Mouse (Mus musculus): ENCODE data around the gene Ttc7b. TPM values are rescaled to one million over a fixed set of nuclear protein-coding genes. Genes with fewer than 3 reads are reported as not detected.

Ttc7b gene
- total and polyA plus RNA-seq, 3 experiments, result 11.7 to 23.7 TPM; not detected in 1

DNA sequence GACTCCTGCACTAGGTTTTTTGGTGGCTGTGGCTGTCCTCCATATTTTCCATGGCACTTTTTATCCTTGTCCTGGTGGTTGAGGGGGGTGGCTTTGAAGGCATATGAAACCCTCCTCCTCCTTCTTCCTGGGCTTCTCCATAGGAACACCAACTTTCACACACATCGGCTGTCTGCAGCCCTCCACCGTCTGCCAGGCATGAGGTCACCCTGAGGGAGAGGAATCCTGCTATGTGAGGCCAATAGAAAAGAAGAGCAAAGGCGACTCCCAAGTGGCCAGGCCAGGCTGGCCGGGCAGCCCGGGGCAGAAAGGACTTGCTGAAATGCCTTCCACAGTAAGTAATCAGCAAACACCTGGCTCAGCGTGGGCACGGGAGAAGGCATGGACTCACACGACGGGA, 8.0 kb downstream of the Ttc7b start:
- Histone ChIP-seq H3K4me3 (ENCODE audit: control insufficient read depth in 1 of 2, insufficient read depth in 1 of 2, low read depth in 2 of 2, low read length in 2 of 2) (no peak overlapping the region), H3K9me3 (replicated peaks; ENCODE audit: insufficient read depth, low read length) (no peaks in the 10 kb centered on the region), H3K27ac (ENCODE audit: control insufficient read depth, low read depth, low read length) (no peak overlapping the region), H3K9ac (ENCODE audit: control insufficient read depth, low read depth, low read length, poor library complexity, severe bottlenecking) (no peak overlapping the region), H3K27me3 (ENCODE audit: control insufficient read depth in 1 of 2, insufficient read depth in 2 of 2, low read length in 2 of 2) (no peaks in the 10 kb centered on the region), H3K36me3 (ENCODE audit: control insufficient read depth in 1 of 2, insufficient read depth in 2 of 2, low read length in 2 of 2) (peaks cover 0 to 12% of the 10 kb centered on the region in 2 experiments; a peak in 2 of 4 replicates), H3K4me1 (ENCODE audit: control insufficient read depth in 1 of 2, insufficient read depth in 2 of 2, low read length in 2 of 2) (peaks cover 0 to 14% of the 10 kb centered on the region in 2 experiments; a peak in 2 of 4 replicates), H3K79me2 (ENCODE audit: control insufficient read depth, insufficient read depth, low read length, poor library complexity) (no peaks in the 10 kb centered on the region)
- no peak for DNase-seq (ENCODE audit: low read depth, low spot score)
- TF ChIP-seq ETS1 (IDR thresholded peaks at IDR 0.05; ENCODE audit: low read depth, low read length), result no peak
- no peak for TF ChIP-seq MAX (IDR thresholded peaks at IDR 0.05; ENCODE audit: low read length)
- TF ChIP-seq MXI1 (IDR thresholded peaks at IDR 0.05; ENCODE audit: low read depth, low read length), result no peak
- no peak for TF ChIP-seq POLR2AphosphoS5 (IDR thresholded peaks at IDR 0.05; ENCODE audit: borderline replicate concordance, low read depth, low read length)
- TF ChIP-seq JUND (IDR thresholded peaks at IDR 0.05; ENCODE audit: low read depth, low read length), result no peak
- TF ChIP-seq CHD2 (IDR thresholded peaks at IDR 0.05; ENCODE audit: low read length), result no peak
- no peak for TF ChIP-seq MAFK (IDR thresholded peaks at IDR 0.05; ENCODE audit: borderline replicate concordance, low read depth, low read length)
- no peak for TF ChIP-seq MAZ (IDR thresholded peaks at IDR 0.05; ENCODE audit: low read depth, low read length)
- TF ChIP-seq NELFE (IDR thresholded peaks at IDR 0.05; ENCODE audit: low read depth, low read length), result no peak
- no peak for TF ChIP-seq MYB (IDR thresholded peaks at IDR 0.05; ENCODE audit: low read depth, low read length)
- no peak for TF ChIP-seq ELF1 (IDR thresholded peaks at IDR 0.05; ENCODE audit: low read depth, low read length)
- no peak for TF ChIP-seq ZC3H11A (IDR thresholded peaks at IDR 0.05; ENCODE audit: low read depth, low read length)
- no peak for TF ChIP-seq POLR2A (IDR thresholded peaks at IDR 0.05; ENCODE audit: control insufficient read depth in 1 of 2, insufficient read depth in 1 of 2, low read depth in 1 of 2, low read length in 2 of 2, poor library complexity in 1 of 2)

DNA sequence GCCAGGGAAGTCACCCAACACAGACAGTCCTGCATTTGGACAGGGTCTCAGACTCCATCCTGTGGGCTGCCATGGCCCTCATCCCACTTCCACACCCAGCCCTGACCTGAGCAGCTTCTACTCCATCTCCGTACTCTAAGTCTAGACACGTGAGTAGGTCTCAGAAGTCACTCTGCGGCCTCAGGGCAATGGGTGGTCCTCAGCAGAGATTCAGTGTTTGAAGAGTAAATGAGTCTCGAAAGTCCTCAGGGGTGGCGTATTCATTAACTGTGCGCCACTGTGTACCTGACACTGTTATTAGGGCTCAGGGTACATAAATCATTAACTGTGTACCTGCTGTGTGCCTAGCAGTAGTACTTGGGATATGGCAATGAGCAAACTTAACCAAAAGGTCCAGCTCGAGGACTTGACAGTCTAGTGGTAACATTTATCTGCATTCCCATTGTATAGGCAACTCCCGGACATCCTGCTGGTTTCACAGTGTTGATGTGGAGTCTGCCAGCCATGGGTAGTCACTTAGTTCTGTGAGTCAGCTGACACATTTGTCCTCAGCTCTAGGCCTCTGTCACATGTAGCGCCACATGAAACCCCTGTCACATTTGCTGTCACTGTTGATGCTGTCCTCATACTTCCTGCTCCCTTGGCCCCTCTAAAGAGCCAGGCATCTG, 10.9 kb downstream of the Ttc7b start:
- Histone ChIP-seq H3K27me3 (ENCODE audit: control insufficient read depth in 1 of 2, insufficient read depth in 2 of 2, low read length in 2 of 2) (no peaks in the 10 kb centered on the region), H3K4me1 (ENCODE audit: control insufficient read depth in 1 of 2, insufficient read depth in 2 of 2, low read length in 2 of 2) (peaks cover 5 to 20% of the 10 kb centered on the region in 2 experiments), H3K4me3 (ENCODE audit: control insufficient read depth in 1 of 2, insufficient read depth in 1 of 2, low read depth in 2 of 2, low read length in 2 of 2) (no peak overlapping the region), H3K9me3 (replicated peaks; ENCODE audit: insufficient read depth, low read length) (no peaks in the 10 kb centered on the region), H3K79me2 (ENCODE audit: control insufficient read depth, insufficient read depth, low read length, poor library complexity) (no peaks in the 10 kb centered on the region), H3K36me3 (ENCODE audit: control insufficient read depth in 1 of 2, insufficient read depth in 2 of 2, low read length in 2 of 2) (peaks cover 0 to 18% of the 10 kb centered on the region in 2 experiments; a peak in 2 of 4 replicates), H3K9ac (ENCODE audit: control insufficient read depth, low read depth, low read length, poor library complexity, severe bottlenecking) (no peak overlapping the region), H3K27ac (ENCODE audit: control insufficient read depth, low read depth, low read length) (no peak overlapping the region; the same call in 1 of the 2 replicates)
- DNase-seq (ENCODE audit: low read depth, low spot score), result no peak
- TF ChIP-seq CTCF (IDR thresholded peaks at IDR 0.05 in 2 of 3, conservative IDR thresholded peaks at IDR 0.05 in 1 of 3; ENCODE audit: control insufficient read depth in 1 of 3, insufficient read depth in 1 of 3, low read depth in 2 of 3, low read length in 3 of 3, poor library complexity in 1 of 3, severe bottlenecking in 1 of 3), result no peak
- TF ChIP-seq MAFK (IDR thresholded peaks at IDR 0.05; ENCODE audit: borderline replicate concordance, low read depth, low read length), result no peak
- no peak for TF ChIP-seq USF1 (IDR thresholded peaks at IDR 0.05; ENCODE audit: low read depth, low read length)
- no peak for TF ChIP-seq MYC (IDR thresholded peaks at IDR 0.05; ENCODE audit: low read depth, low read length)
- TF ChIP-seq NELFE (IDR thresholded peaks at IDR 0.05; ENCODE audit: low read depth, low read length), result no peak
- no peak for TF ChIP-seq CHD2 (IDR thresholded peaks at IDR 0.05; ENCODE audit: low read length)
- TF ChIP-seq JUND (IDR thresholded peaks at IDR 0.05; ENCODE audit: low read depth, low read length), result no peak
- no peak for TF ChIP-seq ZC3H11A (IDR thresholded peaks at IDR 0.05; ENCODE audit: low read depth, low read length)
- TF ChIP-seq TCF12 (IDR thresholded peaks at IDR 0.05; ENCODE audit: low read depth, low read length), result no peak
- TF ChIP-seq ZKSCAN1 (IDR thresholded peaks at IDR 0.05; ENCODE audit: low read depth, low read length), result no peak
- TF ChIP-seq TAL1 (IDR thresholded peaks at IDR 0.05; ENCODE audit: low read length), result no peak
- no peak for TF ChIP-seq KAT2A (conservative IDR thresholded peaks at IDR 0.05; ENCODE audit: low read depth, low read length)
- TF ChIP-seq POLR2AphosphoS5 (IDR thresholded peaks at IDR 0.05; ENCODE audit: borderline replicate concordance, low read depth, low read length), result no peak
- TF ChIP-seq MYB (IDR thresholded peaks at IDR 0.05; ENCODE audit: low read depth, low read length), result no peak
